Mouse (Mus musculus) thymus, postnatal 36 days (tissue): ENCODE data around the gene Mrtfb.

Source experiments
- DNase-seq, 2 experiments: peaks; one replicate each; pipeline ENCODE4 v3.0.0; 2022; ENCODE audit warnings: mixed read lengths in 2 of 2

Gene Mrtfb

DNA sequence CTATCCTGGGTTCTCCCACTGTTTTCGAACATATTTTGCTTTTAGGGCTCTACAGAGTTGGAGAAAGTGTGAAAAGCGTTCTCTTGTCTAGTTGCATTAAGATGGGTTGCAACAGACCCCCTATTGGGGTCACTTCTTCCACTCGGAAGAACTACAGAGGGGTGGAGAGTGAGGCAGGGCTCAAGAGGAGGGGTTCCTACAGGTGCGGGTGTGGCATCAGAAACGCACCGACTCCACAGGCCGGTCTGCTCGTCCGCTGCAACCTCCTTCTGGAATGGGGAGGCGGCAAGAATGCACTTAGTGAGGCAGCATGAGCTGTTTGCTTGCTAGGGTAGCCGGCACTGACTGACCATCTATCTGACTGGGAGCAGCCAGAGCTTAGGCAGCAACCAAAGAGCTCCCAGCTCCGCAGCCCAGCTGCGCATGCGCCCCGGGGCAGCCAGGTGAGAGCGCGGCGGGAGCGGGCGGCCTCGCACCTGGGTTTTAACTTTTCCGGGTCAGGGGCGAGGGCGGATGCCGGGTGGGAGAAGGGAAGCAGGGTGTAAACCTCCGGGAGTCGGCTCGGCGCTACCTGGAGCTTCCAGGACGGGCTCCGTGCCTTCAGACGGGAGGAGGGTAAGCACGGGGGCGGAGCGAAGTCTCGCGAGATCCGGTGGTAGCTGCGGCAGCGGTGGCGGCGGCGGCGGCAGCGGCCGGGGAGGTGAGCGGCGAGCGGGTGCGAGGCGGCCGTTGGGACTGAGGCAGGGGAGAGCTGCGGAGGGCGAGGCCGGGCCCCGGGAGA is at the start of gene Mrtfb:
Mrtfb (plus strand) TSS at position 627 of the 781 bp plus-strand sequence.
- DNase-seq, result peak; percentile 91 to 92

DNA sequence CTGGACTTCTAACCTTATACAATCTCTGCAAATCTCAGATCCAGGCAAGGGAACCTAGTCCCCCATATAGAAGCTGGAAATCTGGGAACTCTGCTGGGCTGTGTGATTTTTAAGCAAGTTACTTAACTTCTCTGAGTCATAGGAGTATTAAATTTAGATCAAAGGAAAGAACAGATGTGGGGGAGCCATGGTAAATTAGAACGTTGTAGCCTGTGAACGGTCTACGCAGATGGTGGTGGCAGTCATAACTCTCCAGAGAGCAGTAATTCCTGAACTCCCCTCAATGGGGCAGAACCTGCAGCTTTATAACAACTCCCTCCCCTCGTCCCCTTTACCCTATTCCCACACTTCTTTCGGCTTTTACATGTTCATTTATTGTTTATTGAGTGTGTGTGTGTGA is 48.6 kb upstream of the Mrtfb start:
- DNase-seq, result no peak

DNA sequence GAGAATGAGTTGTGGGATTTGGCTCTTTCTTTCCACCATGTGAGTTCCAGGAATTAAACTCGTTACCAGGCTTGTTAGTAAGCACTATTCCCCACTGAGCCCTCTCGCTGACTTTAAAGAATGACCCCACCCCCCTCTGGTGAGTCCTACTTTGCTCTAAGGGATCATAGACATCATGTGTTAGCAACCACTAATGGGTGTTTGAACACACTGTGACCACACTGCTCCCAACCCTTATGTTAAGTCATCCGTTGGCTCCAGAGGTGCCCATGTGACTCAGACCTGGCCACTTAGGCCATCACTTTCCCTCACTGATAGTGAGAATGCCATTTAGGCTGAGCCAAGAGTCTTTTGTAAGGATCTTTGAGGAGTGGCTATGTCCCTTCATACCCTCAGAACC is 48.2 kb upstream of the Mrtfb start:
- DNase-seq, result no peak

DNA sequence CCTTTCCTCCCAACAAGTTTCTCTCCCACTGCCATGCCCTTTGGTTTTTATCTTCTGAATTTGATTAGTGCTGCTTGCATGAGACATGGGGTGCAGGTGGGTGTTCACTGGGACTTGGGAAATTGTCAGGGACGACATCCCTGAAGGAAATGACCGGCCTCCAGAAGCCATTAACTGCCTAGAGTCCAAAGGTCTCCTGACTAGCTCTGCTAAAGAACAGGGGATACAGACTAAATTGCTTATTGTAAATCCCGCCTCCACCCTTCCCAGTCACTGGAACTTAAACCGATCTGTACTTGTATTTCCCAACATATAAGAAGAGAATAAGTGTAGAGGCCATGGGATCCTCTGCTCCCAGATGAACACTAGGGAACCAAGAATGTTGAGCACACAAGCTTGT is 43.5 kb upstream of the Mrtfb start:
- DNase-seq, result no peak

DNA sequence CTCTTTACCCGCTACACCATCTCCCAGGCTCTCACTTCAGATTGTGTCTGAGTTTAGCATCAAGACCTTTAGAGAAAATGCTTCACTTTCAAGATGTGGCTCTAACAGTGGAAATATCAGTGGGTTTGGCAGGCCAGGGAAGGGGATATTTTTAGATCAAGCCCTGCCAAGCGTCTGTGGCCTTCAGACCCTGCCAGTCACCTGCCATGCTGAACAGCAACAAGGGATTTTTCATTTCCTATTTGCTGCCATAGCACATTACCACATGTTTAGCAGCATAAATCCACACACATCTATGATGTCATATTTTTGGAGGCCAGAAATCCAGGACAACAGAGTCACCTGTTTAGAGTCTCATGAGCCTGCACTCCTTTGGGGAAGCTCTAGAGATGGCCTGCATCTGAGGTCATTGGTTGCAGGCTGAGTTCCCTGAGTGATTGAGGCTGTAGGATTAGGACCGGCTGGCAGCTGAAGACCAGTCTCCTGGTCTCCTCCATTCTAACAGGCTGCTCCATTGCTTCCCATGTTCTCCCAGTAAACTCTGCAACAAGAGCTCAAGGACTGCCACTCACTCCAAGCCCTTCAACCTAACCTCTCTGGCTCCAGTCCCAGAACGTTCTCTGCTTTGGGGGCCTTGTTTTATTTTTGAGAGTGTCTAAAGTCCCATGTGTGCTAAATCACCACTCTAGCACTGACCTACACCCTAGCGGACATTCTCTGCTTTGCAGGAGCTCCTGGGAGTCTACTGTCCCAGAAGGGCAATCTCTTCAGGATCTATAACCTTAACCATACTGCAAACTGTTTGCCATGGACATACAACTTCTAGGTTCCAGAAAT is 39.9 kb upstream of the Mrtfb start:
- no peak for DNase-seq

DNA sequence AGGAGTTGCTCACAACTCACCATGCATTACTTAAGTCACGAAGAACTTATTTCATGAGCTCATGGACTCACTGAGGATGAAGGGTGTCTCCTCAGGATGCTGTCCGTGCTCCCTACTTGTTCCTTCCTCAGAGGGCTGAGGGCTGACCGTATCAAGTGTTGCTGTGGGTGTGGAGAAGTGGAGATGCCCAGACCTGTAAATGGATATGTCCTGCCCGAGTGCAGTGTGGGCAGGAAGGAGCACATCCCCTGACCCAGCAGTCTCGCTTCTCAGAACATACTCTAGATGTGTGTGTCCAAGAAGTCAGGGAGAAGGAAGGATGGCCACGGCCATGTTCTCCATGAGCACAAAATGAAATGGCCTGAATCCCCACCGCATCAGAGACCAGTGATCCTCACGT is 38.3 kb upstream of the Mrtfb start:
- no peak for DNase-seq

DNA sequence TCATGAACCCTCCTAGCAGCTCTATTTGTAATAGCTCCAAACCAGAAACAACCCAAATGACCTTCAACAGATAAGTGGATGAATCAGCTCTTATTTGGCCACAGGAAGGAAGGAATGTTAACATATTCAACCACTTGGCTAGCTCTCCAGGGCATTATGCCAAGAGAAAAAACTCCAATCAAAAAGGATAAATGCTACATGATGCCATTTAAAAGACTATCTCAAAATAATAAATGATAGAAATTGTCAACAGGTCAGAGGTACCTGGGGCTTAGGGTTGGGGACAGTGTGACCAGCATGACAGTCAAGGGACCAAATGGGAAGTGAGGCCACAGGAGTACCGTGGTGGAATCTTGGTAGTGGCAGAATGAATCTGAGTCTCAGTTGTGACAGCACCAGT is 34.8 kb upstream of the Mrtfb start:
- no peak for DNase-seq

DNA sequence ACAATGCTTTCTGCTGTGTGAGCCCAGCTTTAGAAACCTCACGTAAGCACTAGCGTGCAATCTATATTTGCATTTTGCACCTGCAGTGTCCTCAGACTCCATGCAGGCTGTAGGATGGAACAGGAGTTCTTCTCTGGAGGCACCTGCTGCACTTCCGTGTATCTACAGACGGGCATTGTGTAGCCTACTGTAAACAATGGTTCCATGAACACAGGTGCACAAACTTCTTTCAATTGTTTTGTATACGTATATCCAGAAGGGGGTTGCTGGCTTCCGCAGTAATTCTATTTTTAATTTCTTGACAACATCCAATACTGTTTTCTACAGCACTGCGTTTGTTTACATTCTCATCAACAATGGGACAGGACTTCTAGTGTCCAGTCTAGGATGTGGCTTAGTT is 24.2 kb upstream of the Mrtfb start:
- no peak for DNase-seq

DNA sequence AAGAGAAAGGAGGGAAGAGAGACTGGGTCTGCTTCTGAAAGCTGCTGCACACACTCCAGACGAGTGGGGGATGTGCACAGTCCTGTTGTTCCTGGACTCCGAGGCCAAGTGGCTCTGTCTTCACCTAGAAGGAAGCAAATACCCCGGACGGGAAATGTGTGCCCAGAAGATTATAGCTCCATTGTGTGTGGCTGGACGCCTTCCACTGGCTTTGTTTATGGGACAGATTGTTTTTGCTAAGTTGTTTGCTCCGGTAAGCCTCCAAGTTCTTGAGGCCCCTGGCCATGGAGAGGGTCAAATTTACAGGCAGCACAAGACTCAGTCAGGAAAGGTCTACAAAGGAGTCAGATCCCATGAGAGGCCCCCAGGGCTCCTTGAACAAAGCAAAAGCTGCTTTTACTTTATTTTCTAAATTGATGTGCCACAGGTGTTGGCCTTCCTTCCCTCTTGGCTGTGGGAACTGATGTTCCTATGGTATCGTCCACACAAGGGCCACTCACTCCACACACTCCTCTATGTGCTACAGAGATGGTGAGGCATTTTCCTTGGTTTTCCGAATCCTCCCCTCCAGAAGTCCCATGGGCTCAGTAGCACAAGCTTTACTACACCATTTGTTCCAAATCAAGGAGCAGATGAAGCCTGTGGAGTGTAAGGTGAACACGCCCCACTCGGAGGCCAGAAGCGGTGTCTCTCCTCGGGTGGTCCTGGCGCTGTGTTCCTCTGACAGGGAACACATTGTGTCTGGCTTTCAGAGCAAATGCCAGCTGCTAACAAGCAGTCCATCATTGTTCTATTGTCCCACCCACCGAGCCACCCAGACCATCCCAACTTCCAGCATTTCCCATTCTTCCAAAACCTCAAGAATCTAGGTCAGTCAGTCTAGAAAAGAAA is 23.1 kb upstream of the Mrtfb start:
- no peak for DNase-seq

DNA sequence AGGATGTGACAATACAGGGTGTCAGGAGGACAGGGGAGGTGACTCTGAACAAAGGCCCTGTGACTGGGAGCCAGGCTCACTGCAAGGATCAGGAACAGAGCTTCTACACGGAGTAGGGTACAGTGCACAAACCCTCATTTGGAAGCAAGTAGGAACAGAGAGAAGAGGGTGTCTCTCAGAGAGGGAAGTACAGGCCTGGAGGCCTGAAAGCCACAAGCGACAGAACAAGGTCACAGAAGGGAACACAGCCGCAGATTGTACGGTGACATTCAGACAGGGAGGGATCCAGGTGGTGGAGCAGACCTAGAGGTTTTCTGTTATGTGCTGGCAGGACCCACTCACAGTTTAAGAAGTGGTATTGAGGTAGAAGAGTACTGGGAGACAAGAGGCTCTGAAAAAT is 17.2 kb upstream of the Mrtfb start:
- DNase-seq, result no peak

DNA sequence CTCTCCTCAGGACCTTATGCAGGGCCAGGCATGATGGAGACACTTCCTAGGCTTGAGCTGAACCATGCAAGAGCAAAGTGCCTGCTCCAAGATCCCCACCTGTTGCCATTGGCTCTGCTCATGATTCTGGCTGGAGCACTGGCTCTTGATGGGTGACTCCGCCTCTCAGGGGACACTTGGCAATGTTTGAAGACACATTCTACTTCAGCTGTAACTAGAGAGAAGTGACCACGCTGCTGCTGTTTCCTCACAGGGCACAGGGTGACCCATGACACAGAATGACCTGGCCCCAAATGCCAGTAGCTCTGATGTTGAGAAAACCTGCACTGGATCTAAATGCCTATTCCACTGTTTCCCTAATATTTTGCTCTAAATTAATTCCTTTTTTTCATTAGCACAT is 16.7 kb upstream of the Mrtfb start:
- DNase-seq, result no peak

DNA sequence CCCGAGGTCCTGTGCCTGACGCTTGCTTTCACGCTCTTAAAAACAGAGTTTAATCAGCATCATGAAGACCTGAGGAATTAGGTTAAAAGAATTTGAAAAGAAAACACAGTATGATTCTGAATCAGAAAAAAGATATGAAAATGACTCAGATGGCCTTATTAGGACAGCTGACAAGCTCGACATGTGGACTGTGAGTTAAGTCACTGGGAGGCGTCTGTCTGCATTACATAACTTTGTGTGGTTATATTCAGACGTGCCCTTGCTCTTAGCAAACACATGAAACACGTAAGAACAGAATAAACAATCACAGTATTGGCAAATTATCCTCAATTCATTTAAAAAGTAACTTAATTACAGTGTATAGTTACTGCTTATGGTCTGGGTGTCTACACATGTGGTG is 16.0 kb upstream of the Mrtfb start:
- DNase-seq, result no peak

DNA sequence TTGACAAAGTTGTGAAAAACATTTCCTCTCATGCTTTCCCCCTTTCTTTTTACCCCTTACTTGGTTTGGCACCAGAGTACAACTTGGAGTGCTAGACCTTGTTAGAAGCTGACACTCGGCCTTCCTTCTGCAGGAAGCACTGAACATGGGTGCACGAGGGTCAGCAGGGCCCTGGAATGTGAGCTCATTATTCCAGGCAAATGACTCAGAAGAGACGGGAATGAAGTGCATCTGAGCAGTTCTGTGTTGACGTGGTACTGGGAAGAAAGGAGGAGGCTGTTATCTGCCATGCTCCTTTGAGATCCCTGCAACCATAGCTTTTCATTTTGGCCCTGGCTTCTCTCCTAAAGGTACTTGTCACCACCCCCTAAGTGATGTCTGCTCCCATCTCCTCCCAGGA is 10.6 kb upstream of the Mrtfb start:
- DNase-seq, result no peak

DNA sequence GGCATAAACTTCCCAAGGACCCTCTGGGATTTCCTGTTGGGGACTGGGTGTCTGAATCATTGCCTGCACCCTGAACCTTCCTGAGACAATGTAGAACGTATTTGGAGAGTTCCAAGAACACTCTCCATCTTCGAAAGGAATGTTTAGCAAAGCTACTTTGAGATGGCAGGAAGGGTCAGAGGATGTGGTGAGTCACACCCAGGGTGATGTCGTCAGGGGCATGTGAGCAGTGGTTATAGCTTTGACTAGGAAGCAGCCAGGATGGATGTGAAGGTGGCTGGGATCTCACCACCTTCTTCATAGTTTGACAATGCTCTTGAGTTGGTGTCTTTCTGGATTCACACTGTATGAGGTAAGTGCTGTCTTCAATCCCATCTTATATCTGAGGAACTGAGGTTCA is 9.4 kb upstream of the Mrtfb start:
- DNase-seq, result no peak

DNA sequence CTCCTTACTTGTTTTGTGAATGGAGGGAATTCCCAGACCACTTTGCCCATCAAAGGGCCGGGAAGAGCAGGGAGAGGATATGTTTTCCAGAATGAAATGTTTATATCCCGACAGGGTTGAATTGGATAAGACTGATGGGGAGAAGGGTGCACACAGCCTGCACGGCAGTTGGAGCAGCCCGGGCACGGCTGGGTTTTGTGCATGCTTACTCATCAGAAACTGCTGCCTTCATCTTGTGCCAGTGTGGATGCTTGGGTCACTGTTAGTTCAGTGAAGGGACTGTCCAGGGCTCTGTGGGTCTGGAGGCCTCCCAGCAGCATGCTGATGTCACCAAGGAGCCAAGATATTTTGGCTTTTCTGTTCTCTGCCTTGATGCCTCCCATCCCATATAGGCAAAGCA is 6.2 kb upstream of the Mrtfb start:
- no peak for DNase-seq

DNA sequence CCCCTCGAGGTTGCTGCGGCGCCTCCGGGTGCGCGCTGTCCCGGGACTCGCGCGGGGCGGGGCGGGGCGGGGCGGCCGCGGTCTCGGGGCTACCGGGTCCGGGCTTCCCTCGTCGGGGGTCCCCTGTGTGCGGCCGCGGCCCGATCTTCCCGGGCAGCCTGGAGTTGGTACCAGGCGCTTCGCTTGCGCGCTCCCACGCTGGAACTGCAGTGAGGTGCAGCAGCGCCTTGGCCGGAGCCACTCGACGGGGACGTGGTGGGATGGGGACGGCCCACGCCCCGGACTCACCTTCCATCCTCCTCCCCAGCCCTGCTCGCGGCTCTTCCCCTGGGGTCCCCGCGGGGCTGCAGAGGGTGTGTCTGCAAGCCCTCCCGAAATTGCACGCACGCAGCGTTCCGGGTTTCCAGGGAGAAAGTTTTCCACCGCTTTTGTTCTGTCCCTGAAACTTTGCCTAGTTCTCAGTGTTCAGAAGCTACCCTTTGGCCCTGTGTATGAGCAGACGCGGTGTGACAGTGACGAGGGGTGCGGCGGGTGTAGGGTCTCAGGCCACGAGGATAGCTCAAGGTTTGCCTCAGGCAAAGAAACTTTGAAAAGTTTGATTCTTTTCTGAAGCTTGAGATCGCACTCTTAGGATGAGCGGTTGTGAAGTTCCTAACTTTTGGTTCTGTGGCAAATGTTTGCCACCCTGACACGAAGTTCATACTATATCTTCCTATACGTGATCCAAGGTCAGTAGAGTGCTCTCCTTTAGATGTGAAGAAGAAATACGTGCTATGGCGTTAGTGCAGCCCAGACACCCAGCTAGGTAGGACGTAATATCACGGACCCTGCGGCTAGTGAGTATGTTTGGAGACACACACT is 616 bp downstream of the Mrtfb start:
- no peak for DNase-seq

DNA sequence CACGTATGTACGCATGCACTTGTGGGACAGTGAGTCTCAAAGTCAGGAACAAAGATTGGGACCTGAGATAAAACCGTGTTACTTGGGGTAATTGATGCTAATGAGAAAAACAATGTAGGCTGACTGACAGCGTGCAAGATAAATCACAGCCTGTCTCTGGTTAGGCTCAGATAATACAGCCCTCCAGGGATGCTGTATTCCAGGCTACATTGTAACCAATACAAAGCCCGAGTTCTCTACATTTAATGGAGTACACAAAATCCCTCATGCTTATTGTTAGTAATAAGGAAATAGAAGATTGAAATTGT is 1.2 kb downstream of the Mrtfb start:
- DNase-seq, result no peak

DNA sequence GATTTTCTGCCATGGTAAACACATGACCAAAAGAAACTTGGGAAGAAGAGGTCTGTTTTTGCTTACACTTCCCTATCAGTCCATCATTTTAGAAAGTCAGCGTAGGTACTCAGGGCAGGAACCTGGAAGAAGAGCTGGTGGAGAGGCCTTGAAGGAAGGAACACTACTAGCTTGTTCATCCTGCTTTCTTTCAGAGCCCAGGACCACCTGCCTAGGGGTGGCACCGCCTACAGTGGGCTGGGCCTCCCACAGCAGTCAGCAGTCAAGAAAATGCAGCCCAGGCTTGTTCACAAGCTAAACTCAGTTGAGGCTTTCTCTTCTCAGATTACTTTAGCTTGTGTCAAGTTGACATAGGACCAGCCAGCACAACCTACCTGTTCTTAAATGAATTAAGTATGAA is 2.7 kb downstream of the Mrtfb start:
- no peak for DNase-seq

DNA sequence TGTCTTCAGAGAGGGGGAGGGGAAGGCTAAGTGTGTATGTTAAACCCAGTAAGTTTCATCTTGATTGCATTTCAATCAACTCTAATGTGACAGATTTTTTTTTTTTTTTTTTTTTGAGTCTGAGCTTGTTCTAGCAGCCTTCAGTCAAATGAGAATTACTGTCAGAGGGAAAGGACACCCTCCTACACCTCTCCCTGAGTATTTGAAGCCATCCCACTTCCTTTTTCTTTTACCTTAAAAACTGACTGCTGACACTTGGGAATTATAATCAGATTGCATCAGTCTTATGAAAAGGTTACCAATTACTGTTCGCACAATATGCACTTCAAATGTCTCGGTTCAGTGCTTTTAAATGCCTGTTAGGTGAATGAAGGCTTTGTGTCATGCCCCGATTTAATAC is 10.0 kb downstream of the Mrtfb start:
- DNase-seq, result no peak

DNA sequence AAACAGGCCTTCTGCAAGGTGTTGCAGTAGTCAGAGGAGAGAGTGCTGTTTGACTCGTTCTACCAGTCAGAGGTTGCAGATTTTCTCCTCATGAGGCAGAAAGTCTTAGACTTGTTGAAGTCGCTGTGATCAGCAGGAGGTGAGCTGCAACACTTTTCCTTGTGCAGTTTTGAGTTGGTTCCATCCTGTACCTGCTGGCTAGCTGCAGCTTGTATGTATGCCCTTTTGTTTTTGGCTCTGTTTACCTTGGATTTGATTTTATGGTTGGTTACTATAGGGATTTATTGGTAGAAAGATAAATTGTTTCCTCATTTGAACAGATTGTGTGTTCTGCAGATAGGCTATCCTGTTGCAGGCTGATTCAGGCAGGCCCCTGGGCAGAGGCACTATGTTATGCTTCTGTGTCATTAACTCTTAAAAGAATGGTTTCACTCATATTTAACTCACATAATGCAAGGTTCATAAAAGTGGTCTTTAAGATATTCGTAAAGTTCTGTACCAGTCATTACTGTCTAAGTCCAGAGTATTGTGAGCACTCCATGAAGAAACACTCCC is 11.1 kb downstream of the Mrtfb start:
- DNase-seq, result no peak

DNA sequence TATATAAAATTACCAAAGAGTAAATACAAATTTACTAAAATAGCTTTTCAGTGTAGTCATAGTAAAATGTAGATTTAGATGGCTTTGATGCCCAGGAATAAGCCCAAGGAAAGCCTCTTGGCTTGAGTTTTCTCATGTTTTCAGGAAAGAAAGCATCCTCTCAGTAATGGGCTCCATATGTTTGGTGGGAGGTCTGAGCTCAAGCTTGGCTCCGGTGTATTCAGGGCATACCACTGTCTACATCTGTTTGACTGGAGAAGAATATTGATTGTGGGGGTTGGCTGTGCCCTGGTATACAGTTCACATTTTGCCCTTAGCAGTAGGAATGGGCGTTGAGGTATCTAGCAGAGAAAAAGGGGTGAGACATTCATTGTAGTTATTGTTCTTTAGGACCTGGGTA is 13.1 kb downstream of the Mrtfb start:
- DNase-seq, result no peak

DNA sequence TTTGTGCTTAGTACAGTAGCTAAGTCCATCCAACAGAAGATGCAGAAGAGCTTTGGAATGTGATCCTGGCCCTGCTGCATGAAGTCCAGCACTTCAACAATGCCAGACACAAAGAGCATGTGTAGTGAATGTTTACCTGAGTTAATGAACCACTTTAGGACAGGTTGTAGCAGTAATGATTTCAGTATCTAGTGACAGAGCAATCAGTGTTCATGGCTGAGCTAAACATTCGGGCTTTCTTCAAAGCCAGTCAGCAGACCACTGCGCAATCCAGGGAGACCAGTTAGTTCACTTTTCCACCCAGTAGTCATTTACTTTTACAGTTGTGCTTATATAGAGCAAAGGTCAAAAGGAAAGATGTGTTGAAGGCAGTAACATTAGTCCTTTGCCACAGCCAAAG is 20.0 kb downstream of the Mrtfb start:
- no peak for DNase-seq
